Mouse (Mus musculus): Measurements from ENCODE around the gene Ift122. TPM values are rescaled to one million over a fixed set of nuclear protein-coding genes. Genes with fewer than 3 reads are reported as not detected.
A peak's percentile ranks its signal among the peaks of the same experiment; 100 is the strongest.

The Ift122 gene
- total RNA-seq, 2 experiments from 2014 or later, result 22.4 to 22.9 TPM

DNA sequence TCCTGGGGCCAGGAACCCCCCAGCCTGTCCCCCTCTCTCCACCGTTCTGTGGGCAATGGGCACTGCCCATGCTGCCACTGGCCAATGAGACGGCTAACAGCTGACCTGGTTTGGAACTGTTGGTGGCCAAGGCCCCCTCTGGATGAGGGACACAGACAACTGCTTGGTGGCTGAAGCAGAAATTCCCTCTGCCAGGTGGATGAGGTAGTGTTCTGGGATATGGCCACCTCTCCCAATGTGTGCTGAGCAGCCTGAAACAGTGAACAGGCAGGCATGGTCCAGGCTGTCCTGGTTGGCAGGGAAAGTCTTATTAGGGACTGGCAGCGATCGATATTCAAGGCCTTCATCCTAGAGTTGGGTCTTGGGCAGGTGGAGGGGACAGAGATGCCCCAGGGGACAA is 101.9 kb downstream of the Ift122 start:
- no peak for DNase-seq

DNA sequence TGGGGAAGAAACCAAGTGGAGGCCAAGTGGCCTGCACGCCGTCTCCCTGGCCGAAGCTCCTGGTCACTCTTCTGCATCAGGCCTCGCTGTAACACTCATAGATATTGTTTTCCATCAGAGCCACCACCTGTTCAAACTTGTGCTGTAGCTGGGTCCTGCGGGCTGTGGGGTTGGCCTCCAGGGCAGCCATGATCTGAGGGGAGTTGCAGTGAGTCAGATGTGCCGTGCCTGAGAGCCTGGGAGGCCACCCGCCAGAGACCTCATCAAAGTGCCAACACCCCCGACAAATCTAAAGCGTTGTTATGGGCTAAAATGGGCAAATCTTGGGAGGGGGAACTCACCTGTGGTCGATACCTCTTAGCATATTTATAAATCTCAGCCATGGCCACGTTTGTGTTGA is 102.4 kb downstream of the Ift122 start:
- intact Hi-C loops (cut with DNase I), result loop anchor here (2.0 to 5.0 kb wide), 3 partner anchors 37 to 103 kb away; partner anchors contain the start of genes Ift122 and Mbd4
- no peak for DNase-seq

More for the DNA sequence above, 101.9 kb downstream of the Ift122 start:
- intact Hi-C loops (cut with DNase I), result loop anchor here (5.0 kb wide), 2 partner anchors 37 to 103 kb away; partner anchors contain the start of genes Ift122 and Mbd4

DNA sequence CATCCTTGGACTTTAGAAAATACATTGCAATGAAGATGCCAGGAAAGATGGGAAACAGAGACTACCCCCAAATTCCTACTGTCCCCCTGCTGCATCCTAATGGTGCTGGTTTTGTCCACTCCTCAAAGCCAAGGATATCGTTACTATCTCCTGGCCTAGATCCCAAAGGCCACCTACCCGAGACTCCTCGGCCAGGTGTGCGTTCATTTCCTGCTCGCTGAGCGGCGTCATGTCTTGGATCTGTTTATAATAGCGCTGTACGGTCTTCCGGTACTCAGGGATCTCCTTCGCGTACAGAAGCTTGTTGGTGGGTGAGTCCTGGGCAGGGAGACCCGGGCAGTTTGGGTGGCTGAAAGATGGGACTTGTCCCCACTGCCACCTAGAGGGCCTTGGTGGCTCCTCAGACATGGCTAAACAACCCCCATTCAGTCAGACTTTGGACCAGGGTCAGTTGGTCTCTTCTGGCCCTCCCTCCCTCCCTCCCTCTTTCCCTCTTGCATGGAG is 103.2 kb downstream of the Ift122 start:
- DNase-seq, result no peak
- intact Hi-C loops (cut with DNase I), result loop anchor here (2.0 to 5.0 kb wide), 3 partner anchors 36 to 104 kb away; partner anchors contain the start of genes Ift122 and Mbd4

DNA sequence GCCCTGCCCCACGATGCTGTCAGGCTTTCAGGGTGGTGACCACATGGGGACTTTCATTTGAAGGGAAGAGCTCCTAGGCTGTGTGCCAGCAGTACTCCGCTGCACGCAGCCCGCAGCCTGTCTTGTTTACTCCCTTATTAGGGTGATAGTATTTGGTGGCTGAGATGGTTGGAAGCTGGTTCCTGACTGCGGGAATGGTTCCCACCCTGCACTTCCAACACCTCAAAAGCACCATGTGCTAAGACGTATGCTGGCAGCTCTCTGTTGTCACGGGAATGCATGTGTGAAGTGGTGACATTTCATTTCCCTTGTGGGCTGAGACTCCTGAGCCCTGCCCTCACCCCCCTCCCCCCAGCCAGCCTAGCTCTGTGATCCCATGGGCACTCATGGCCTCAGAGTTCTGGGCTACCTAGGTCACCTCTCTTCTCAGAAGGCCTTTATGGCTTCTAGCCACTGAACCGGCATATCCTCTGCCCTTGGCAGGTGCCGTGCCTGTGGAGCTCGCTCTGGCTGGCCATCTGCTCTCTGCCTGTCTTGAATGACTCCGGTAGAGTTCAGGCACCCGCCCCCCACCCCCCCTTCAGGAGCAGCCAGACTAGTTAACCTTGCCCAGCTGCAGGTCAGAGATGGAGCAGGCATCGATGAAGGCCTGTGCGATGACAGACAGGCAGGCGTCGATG is 103.8 kb downstream of the Ift122 start:
- intact Hi-C loops (cut with DNase I), result loop anchor here (2.0 to 5.0 kb wide), 3 partner anchors 35 to 105 kb away; partner anchors contain the start of genes Ift122 and Mbd4

DNA sequence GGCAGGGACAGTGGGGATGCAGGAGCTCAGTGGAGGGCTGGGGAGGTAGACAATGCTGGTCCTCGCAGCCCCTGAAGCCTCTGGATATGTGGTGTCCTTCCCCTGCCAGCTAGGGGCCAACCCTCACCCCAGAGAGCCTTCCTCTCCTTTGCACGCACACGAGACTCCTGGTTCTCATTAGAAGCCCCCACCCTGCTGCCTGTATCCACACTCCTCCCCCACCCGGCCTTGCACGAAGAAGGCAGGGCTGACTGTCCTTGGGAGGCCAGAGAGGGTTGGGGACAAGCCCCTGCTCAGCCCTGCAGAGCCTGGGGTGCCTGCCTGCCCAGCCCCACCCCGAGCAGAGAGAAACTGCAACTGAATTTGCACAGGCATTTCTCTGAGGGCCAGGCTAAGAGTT is 104.4 kb downstream of the Ift122 start:
- intact Hi-C loops (cut with DNase I), result loop anchor here (2.0 to 5.0 kb wide), 3 partner anchors 35 to 105 kb away; partner anchors contain the start of genes Ift122 and Mbd4
- no peak for DNase-seq

More for the DNA sequence above, 103.8 kb downstream of the Ift122 start:
- DNase-seq, result peak; percentile 74 to 78

DNA sequence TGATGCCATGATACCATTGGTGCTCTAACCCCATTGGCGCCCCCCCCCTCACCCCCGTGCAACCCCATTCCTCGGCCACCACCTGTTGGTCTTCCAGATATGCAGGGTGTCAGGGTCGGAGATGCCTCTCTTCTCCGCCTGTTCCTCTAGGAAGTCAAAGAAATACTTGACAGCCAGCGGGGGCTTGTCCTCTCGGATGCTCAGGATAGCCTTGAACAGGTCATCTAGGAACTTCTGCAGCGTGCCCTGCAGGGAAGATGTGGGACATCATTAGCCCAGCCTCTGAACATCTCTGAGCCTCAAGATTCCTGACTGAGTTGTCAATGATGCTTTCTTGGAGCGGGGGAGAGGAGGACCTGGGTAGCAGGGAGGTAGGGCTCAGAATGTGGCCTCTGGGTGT is 105.2 kb downstream of the Ift122 start:
- DNase-seq, result no peak
- intact Hi-C loops (cut with DNase I), result loop anchor here (5.0 kb wide), 2 partner anchors 34 to 106 kb away; partner anchors contain the start of genes Ift122 and Mbd4

DNA sequence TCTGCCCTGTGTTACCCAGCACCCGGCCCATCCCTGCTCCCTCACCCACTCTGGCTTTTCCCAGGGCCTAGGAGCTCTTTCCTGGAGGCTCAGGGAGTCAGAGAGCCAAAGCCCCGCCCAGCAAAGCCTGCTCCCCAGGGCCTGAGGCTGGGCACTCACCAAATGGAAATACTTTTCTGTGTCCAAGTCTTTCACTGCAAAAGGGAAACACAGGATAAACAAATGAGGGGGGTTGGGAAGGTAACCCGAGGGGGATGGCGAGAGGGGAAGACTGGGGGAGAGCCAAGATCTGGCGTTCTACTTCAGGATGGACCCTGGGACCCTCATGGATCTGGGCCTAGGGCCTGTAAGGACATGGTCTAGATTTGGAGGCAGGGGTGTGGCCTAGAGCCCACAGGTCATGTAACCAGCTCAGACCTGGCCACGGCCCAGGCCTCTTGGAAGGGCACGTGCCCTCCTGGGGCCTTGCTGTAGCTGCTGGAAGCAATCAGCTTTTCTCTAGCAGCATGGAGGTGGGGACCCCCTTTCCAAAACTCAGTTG is 106.0 kb downstream of the Ift122 start:
- DNase-seq, result peak; percentile 93 to 95
- intact Hi-C loops (cut with DNase I), result loop anchor here (5.0 kb wide), 2 partner anchors 33 to 107 kb away; partner anchors contain the start of genes Ift122 and Mbd4

DNA sequence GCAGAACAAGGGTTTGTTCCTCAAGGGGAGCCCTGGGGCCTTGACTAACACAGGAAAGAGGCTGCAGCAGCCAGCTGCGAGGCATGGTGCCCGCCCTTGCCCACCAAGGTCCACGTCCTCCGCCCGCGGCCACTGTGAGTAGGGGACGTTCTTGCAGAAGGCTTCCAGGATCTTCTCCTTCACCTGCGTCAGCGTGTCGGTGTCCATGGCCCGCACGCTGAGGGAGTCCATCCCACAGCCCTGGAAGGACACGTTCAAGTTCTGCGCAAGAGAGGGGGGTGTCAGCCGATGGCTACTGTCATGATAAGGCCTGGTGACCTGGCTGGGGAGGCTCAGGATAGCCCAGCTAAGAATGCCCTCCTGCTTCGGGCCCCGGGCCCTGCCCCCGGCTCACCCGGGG is 107.1 kb downstream of the Ift122 start:
- intact Hi-C loops (cut with DNase I), result no loop called here
- no peak for DNase-seq

DNA sequence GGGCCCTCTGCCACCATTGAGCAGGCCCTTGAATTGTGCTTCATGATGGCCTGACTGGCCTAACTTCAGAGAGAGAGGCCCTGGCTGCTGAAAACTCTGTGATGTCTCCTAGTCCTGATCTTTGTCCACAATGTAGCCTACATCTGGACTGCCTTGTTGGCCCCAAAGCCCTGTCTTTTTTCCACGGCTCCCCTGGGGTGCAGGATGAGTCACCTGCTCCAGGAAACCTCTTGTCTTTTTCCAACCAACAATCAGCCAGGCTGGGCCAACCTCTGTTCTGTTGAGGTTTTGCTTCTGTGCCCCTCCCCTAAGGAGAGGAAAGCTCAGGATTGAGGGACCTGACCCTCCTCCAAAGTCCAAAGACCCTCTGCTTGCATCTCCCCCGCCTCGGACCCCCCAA is 108.5 kb downstream of the Ift122 start:
- intact Hi-C loops (cut with DNase I), result loop anchor here (2.0 kb wide), 1 partner anchor 61 kb away; no protein-coding TSS in a partner anchor
- no peak for DNase-seq

DNA sequence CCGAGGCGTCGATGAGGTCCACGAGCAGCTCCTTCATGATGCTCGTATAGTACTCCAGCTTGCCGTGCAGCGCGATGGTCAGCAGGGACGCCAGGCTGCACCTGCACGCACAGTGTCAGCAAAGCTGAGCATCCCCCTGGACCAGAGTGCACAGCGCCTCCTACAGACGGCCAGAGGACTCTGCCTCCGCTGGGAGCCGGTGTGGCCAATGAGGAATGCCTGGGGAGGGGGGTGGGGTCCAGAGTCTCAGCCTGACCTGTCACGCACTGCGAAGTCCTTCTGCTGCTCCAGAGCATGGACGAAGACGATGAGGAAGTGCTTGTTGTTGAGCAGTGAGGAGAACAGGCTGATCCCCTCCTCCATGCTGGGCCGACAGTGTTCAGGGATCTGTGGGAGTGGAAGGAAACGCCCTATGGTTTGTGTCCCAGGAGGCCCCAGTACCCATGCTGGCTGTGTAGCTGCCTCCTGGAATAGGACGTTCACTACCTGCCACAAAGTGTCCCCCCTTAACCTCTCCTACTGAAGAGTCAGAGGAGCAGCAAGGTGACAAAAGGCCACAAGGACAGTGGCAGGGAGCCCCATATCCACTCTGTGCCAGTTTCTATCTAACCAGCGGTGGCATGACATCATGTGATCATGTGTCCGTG is 109.3 kb downstream of the Ift122 start:
- peak; percentile 58 to 59 for DNase-seq
- intact Hi-C loops (cut with DNase I), result loop anchor here (2.0 kb wide), 1 partner anchor 62 kb away; no protein-coding TSS in a partner anchor

DNA sequence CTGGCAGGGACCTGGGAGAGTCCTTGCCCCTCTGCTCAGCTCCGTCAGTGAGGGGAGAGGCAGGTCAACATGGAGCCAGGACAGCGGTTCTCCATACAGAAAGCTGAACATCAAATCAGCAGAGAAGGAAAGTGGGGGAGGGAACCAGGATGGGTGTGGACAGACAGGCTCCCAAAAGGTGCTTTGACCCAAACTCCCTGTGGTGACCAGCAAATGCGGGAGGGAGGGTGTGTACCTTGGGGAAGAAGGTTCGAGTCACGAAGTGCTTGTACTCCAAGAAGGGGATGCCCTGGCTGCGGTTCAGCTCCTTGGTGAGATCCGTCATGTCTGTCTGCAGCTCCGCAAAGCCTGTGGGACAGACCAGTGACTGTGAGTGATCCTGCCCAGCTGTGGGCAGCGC is 110.4 kb downstream of the Ift122 start:
- intact Hi-C loops (cut with DNase I), result loop anchor here (2.0 kb wide), 1 partner anchor 63 kb away; no protein-coding TSS in a partner anchor
- no peak for DNase-seq

DNA sequence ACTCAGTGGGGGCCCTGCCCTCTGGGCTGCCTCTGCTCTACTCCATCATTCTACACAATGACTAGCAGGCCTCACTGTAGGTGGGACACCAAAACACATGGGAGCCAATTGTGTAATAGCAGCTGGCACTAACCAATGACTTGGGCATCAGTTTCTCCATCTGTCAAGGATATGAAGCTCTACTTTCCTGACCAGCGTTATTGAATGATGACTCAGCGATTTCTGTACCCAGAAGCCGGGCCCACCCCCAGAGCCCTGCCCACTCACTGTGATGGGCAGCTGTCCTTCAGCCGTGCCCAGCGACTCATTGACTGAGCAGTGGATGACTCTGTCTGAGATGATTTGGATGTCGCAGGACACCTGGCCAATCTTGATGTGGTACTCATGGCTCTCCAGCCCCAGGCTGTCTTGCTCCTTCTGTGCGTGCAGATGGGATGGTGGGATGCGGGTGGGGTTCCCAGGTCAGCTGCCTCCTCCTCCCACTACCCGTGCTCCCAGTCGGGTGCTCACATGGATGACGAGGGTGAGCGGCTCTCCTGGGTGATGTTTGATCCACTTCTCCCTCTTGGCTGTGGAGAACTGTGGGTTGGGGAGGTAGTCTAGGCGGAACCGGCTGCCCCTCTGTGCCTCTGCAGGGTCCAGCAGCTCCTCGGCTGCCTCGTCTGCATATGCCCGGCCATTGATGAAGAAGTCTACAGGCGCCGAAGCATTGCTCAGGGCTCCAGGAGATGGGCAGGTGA is 113.1 kb downstream of the Ift122 start:
- intact Hi-C loops (cut with DNase I), result no loop called here
- DNase-seq, result no peak

DNA sequence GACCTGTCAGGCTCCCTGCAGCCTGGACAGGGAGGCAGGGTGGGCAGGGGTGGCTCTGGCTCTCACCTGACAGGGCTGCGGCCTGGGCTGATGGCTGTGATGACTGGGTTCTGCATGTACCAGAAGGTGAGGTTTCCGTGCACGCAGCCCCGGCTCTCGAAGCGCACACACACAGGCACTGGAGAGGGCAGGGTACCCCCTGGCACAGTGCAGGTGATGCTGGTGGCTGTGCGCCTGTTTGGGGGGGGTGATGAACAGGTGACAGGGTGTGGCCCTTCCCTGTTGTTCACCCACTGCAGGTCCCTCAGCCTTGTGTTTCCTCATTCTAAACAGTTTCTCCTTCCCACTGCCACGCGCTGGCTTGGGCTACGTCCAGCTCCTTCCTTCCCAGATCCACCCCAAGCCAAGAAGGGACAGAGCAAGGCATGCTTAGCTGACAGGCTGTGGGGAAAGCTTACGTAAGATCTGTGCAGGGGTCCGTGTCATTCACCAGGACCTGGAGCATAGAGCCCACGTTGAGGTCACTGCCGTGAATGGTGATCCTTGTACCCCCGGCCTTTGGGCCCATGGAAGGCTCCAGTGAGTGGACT is 114.1 kb downstream of the Ift122 start:
- intact Hi-C loops (cut with DNase I), result no loop called here
- no peak for DNase-seq

DNA sequence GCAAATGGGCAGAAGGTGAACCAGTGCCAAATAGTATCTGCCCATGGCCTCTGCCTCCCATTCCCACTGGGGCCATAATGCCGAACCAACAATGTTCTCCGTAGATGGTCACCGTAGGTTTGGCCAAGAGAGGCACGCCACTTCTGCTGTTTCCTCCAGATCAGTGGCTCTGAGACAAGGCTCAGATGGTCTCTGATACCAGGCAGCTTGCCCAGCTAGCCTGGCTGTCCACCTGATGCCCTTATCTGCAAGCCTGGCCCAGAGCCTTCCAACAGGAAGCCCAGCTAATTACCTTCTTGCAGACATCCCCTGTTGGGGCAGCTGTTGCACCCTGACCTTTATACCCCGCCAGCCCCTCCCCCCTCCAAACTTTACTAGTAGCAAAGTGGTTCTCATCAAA is 114.8 kb downstream of the Ift122 start:
- intact Hi-C loops (cut with DNase I), result no loop called here
- DNase-seq, result no peak

DNA sequence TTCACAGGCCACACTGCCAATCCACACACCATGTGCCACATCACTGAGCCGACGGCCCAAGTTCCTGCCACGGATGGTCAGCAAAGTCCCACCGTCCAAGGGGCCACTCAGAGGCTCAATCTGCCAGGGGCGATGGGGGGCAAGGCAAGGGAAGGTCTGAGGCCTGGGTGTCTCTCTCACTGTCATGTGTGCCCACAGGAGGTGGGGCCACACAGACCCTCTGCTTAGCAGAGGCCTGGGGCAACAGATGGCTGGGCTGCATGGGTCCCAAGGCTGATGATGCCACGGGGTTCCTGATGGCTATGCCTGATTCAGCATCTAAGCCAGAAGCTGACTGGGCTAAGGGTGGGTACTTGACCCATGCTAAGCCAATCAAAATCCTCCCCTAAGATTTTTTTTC is 115.4 kb downstream of the Ift122 start:
- DNase-seq, result no peak
- intact Hi-C loops (cut with DNase I), result no loop called here

DNA sequence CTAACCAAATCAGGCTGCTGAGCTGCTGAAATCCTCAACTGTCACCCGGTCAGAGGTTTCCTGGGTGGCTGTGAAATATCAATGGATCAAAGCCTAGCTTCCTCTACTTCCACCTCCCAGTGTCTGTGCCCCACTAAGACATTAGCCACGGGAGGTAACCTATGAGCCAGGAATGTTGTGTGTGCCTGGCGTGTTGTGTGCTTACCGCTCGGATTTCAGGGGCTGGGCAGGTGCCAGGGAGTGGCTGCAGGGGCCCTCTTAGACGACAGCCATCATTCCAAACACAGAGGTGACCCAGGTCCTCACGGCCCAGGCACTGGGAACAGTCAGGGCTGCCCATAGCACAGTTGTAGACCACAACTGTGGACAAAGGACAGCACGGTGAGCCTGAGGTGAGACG is 115.8 kb downstream of the Ift122 start:
- DNase-seq, result no peak
- intact Hi-C loops (cut with DNase I), result no loop called here

DNA sequence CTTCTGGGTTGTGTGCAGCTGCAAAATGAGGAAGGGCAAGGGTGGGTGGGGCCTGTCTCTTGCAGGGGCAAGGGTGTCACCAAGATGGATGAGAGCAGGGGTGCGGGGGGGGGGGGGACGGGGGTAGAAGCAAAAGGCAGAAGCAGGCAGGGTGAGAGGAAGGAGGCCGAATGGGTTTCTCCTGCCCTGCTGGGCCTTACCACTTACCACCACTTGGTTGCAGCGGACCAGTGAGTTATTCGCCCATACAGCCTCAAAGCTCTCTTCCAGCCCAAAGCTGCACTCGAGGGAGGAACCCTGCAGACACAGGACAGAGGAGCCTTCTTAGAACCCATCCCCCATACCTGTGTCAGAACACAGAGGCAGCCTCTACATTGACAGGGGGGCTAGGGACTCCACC is 116.7 kb downstream of the Ift122 start:
- no peak for DNase-seq
- intact Hi-C loops (cut with DNase I), result no loop called here

DNA sequence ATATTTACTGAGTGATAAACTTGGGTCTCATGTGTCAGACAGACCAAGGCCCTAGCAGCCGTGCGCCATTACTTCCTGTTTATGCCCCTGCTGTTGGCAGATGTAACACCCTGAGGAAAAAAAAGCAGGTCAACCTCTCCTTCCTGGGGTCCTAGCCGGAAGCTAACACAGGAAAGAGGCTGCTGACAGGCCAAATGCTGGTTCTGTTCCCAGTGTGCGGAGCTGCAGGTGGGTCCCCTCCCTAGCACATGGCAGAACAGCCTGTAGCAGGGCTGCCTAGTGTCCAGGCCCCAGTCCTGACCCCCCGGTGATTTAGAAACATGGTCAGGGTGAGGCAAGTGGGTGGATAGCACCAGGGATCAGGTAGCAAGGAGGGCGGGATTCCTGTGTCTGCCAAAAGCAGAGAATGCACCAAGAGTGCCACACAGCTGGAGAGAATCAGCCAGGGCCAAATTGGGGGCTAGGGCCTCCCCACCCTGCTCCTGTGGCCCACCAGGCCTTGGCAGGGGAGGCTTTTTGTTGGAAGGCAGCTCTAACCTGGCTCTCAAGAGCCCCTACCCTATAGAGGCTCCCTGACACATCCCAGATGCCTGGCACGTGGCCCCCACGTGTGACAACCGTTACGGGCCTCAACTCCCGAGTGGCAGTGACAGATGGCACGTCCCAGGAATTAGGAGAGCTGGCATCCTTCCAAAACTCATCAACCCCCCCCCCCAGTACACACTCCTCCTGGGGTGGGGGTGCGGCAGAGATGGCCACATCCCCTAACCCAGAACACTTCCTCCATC is 118.2 kb downstream of the Ift122 start:
- intact Hi-C loops (cut with DNase I), result no loop called here
- no peak for DNase-seq

DNA sequence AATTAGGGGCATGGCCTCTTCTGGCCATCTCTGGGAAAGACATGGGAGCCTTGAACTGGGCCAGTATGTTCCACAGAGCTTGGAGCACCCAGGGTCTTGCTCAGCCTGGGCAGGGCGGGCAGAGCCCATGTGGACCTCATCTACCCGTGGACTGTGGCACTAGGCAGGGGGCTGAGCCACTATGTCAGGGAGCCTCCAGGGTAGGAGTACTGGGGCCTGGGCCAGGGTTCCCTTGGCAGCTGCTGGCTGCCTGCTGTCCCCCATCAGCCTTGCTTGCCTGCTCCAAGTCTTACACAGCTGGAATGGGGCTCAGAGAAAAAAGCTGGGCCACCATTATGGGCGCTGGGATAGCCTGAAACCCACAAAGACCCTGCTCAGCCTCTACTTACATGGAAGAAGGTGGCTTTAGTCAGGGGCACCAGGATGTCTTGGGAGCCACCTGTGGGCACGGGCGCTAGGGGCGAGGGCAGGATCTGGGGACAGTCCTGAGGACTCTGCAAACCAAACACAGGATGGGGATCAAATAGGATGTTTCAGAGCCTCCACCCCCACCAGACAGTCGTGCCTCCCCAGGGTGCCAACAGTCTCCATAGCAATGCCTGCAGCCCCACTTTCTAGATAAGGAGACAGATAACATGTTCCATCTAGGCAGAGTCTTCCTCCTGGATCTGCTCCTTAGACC is 119.0 kb downstream of the Ift122 start:
- intact Hi-C loops (cut with DNase I), result no loop called here
- DNase-seq, result peak in 1 of 2 experiments; percentile 62

All from heart, postnatal 10 days (tissue).